Mouse (Mus musculus) forebrain, postnatal 0 days (tissue): ENCODE measurements at regions not wholly inside any gene's neighbourhood (a gene's known extent, or its start where the extent isn't known, plus 50 kb on each side); places are given as distances from the start of the nearest gene placed in this dataset.
A peak's percentile ranks its signal among the peaks of the same experiment; 100 is the strongest.

Experiments
- ATAC-seq: fragments of 200-750 bp; cut with Nextera tagmentation; 2 replicates; pipeline ENCODE4 v1.8.0; 2017; ENCODE audit warnings: mild to moderate bottlenecking, moderate library complexity
- DNase-seq: peaks from one replicate; pipeline ENCODE4 v3.0.0-alpha.2; 2015
- H3K27ac ChIP-seq: fragments of 300-500 bp; sonication (generic); 2 replicates; pipeline ENCODE4 v1.5.1; 2014; ENCODE audit warnings: low read depth, mild to moderate bottlenecking, antibody characterized with exemption, low read length, moderate library complexity, mixed read lengths
- H3K27me3 ChIP-seq: fragments of 300-500 bp; sonication (generic); 2 replicates; pipeline ENCODE4 v1.6.1; 2014; ENCODE audit warnings: mild to moderate bottlenecking, low read length, mixed read lengths; ENCODE audit not compliant: insufficient read depth
- H3K36me3 ChIP-seq: fragments of 300-500 bp; sonication (generic); 2 replicates; pipeline ENCODE4 v1.6.1; 2014; ENCODE audit warnings: mild to moderate bottlenecking, moderate library complexity; ENCODE audit not compliant: insufficient read depth
- H3K4me1 ChIP-seq: fragments of 300-500 bp; sonication (generic); 2 replicates; pipeline ENCODE4 v1.6.1; 2014; ENCODE audit warnings: antibody characterized with exemption; ENCODE audit not compliant: insufficient read depth
- H3K4me2 ChIP-seq: fragments of 300-500 bp; sonication (generic); 2 replicates; pipeline ENCODE4 v1.6.1; 2014; ENCODE audit warnings: low read depth, mild to moderate bottlenecking, moderate library complexity
- H3K4me3 ChIP-seq: fragments of 300-500 bp; sonication (generic); 2 replicates; pipeline ENCODE4 v1.5.1; 2014; ENCODE audit warnings: low read depth, low read length, mixed read lengths
- H3K9ac ChIP-seq: fragments of 300-500 bp; sonication (generic); 2 replicates; pipeline ENCODE4 v1.6.1; 2014; ENCODE audit warnings: mild to moderate bottlenecking
- H3K9me3 ChIP-seq: fragments of 300-500 bp; sonication (generic); 2 replicates; pipeline ENCODE4 v1.6.1; 2016; ENCODE audit warnings: low read length
- CTCF ChIP-seq: sonication (generic); IDR thresholded peaks from 2 replicates; pipeline ENCODE4 v1.5.1; 2016; ENCODE audit warnings: antibody characterized with exemption, control low read depth, low read depth
- WGBS: fragments of 180-500 bp; shearing (Covaris S2); extraction: QIAGEN DNeasy Blood & Tissue Kit; methylation state at CpG from one replicate; pipeline ENCODE4 v1.1.7; 2014; 5-methylcytosine and 5-hydroxymethylcytosine counted together

- H3K27ac ChIP-seq = no peak overlapping the region
- H3K4me3 ChIP-seq = no peak overlapping the region
- no peak for ATAC-seq
- no peaks in the 10 kb centered on the region for H3K9me3 ChIP-seq
- TF ChIP-seq CTCF = no peak
- 36% methylated on average over 1 of the region's 1 CpGs for WGBS
- H3K4me1 ChIP-seq = 0 out of 2 replicates have a peak, but pooled peaks cover 3% of the 10 kb centered on the region
- no peak overlapping the region for H3K4me2 ChIP-seq
- H3K36me3 ChIP-seq = no peaks in the 10 kb centered on the region
- DNase-seq = no peak
- H3K9ac ChIP-seq = no peak overlapping the region
- no peaks in the 10 kb centered on the region for H3K27me3 ChIP-seq
Observed at GRCm38 (mm10) chr10:96753521-96753920, 136.7 kb downstream of the Btg1 start.

- no peak for TF ChIP-seq CTCF
- no peak overlapping the region for H3K4me2 ChIP-seq
- 19% methylated on average over 8 of the region's 8 CpGs for WGBS
- H3K27me3 ChIP-seq = no peaks in the 10 kb centered on the region
- peak overlapping the region; percentile 22 for H3K27ac ChIP-seq
- H3K36me3 ChIP-seq = no peaks in the 10 kb centered on the region
- no peak overlapping the region for H3K9ac ChIP-seq
- no peak overlapping the region for H3K4me3 ChIP-seq
- DNase-seq (peak; percentile 55), ATAC-seq (peak; percentile 76)
- no peaks in the 10 kb centered on the region for H3K9me3 ChIP-seq
- H3K4me1 ChIP-seq = 0 out of 2 replicates have a peak, but pooled peaks cover 3% of the 10 kb centered on the region
Observed at GRCm38 (mm10) chr10:96755674-96756073, 138.9 kb downstream of the Btg1 start.

- H3K27ac ChIP-seq = no peak overlapping the region
- H3K9ac ChIP-seq = no peak overlapping the region
- no peak overlapping the region for H3K4me2 ChIP-seq
- H3K27me3 ChIP-seq = no peaks in the 10 kb centered on the region
- TF ChIP-seq CTCF = no peak
- no peak for ATAC-seq
- WGBS = 52% methylated on average over 5 of the region's 5 CpGs
- H3K9me3 ChIP-seq = no peaks in the 10 kb centered on the region
- H3K4me1 ChIP-seq = 0 out of 2 replicates have a peak, but pooled peaks cover 3% of the 10 kb centered on the region
- DNase-seq = no peak
- no peak overlapping the region for H3K4me3 ChIP-seq
- no peaks in the 10 kb centered on the region for H3K36me3 ChIP-seq
Observed at GRCm38 (mm10) chr10:96756355-96757084, 139.7 kb downstream of the Btg1 start.

- no peak for TF ChIP-seq CTCF
- Histone ChIP-seq H3K4me3 (no peak overlapping the region), H3K4me1 (0 out of 2 replicates have a peak, but pooled peaks cover 3% of the 10 kb centered on the region), H3K27ac (no peak overlapping the region), H3K9me3 (no peaks in the 10 kb centered on the region), H3K36me3 (no peaks in the 10 kb centered on the region), H3K9ac (no peak overlapping the region), H3K27me3 (no peaks in the 10 kb centered on the region), H3K4me2 (no peak overlapping the region)
- DNase-seq (no peak), ATAC-seq (no peak)
- 84% methylated on average over 1 of the region's 1 CpGs for WGBS
Observed at GRCm38 (mm10) chr10:96757311-96757710, 140.5 kb downstream of the Btg1 start.

GRCm38 (mm10) chr10:96761601-96762000, 144.8 kb downstream of the Btg1 start:
- Histone ChIP-seq H3K36me3 (no peaks in the 10 kb centered on the region), H3K4me1 (no peaks in the 10 kb centered on the region), H3K4me2 (no peak overlapping the region), H3K27ac (no peak overlapping the region), H3K27me3 (no peaks in the 10 kb centered on the region), H3K4me3 (no peak overlapping the region), H3K9ac (no peak overlapping the region), H3K9me3 (no peaks in the 10 kb centered on the region)
- TF ChIP-seq CTCF = no peak
- ATAC-seq (no peak), DNase-seq (no peak)
- 89% methylated on average over 8 of the region's 8 CpGs for WGBS

GRCm38 (mm10) chr10:96765626-96766025, 148.8 kb downstream of the Btg1 start:
- 90% methylated on average over 5 of the region's 5 CpGs for WGBS
- TF ChIP-seq CTCF = no peak
- Histone ChIP-seq H3K9ac (no peak overlapping the region), H3K4me2 (no peak overlapping the region), H3K27ac (no peak overlapping the region), H3K9me3 (no peaks in the 10 kb centered on the region), H3K36me3 (no peaks in the 10 kb centered on the region), H3K27me3 (no peaks in the 10 kb centered on the region), H3K4me1 (no peaks in the 10 kb centered on the region), H3K4me3 (no peak overlapping the region)
- no peak for DNase-seq
- no peak for ATAC-seq

- Histone ChIP-seq H3K27me3 (no peaks in the 10 kb centered on the region), H3K4me3 (no peak overlapping the region), H3K4me2 (no peak overlapping the region), H3K27ac (no peak overlapping the region), H3K4me1 (no peaks in the 10 kb centered on the region), H3K36me3 (no peaks in the 10 kb centered on the region), H3K9me3 (no peaks in the 10 kb centered on the region), H3K9ac (no peak overlapping the region)
- TF ChIP-seq CTCF = no peak
- ATAC-seq = no peak
- 54% methylated on average over 1 of the region's 1 CpGs for WGBS
- no peak for DNase-seq
Observed at GRCm38 (mm10) chr10:96778220-96778619, 161.4 kb downstream of the Btg1 start.
